Mouse (Mus musculus) embryonic facial prominence, embryonic 10.5 days (tissue): ENCODE data around the gene Ulk4. TPM values are rescaled to one million over a fixed set of nuclear protein-coding genes. Genes with fewer than 3 reads are reported as not detected.

Experiments used
- DNase-seq: peaks from one replicate; pipeline ENCODE4 v3.0.0-alpha.2; 2017; ENCODE audit warnings: low spot score
- H3K27ac ChIP-seq: fragments of 300-500 bp; sonication (generic); replicated peaks from 2 replicates; pipeline ENCODE4 v1.5.1; 2016; ENCODE audit warnings: mild to moderate bottlenecking
- H3K27me3 ChIP-seq: fragments of 300-500 bp; sonication (generic); replicated peaks from 2 replicates; pipeline ENCODE4 v1.6.1; 2016; ENCODE audit warnings: low read depth, mild to moderate bottlenecking; ENCODE audit not compliant: poor library complexity, severe bottlenecking
- H3K36me3 ChIP-seq: fragments of 300-500 bp; sonication (generic); replicated peaks from 2 replicates; pipeline ENCODE4 v1.6.1; 2016; ENCODE audit warnings: mild to moderate bottlenecking, moderate library complexity
- H3K4me1 ChIP-seq: fragments of 300-500 bp; sonication (generic); 2 replicates; pipeline ENCODE4 v1.6.1; 2016
- H3K4me3 ChIP-seq: fragments of 300-500 bp; sonication (generic); 2 replicates; pipeline ENCODE4 v1.5.1; 2016; ENCODE audit warnings: mild to moderate bottlenecking, moderate library complexity
- H3K9me3 ChIP-seq: fragments of 300-500 bp; sonication (generic); 2 replicates; pipeline ENCODE4 v1.6.1; 2016; ENCODE audit warnings: mild to moderate bottlenecking
- WGBS: fragments of 180-500 bp; shearing (Covaris S2); methylation state at CpG from one replicate; pipeline ENCODE4 v1.1.7; 2016; 5-methylcytosine and 5-hydroxymethylcytosine counted together
- polyA plus RNA-seq: library from polyadenylated mRNA; unstranded; fragments of >200 nt; fragmentation: Nextera tagmentation; extraction: Ambion mirVana; gene quantifications from 2 replicates; pipeline ENCODE4 v1.2.1, GENCODE M21; 2016

Gene Ulk4
- polyA plus RNA-seq, 1 experiment from 2014 or later = 140 TPM

GRCm38 (mm10) chr9:121311846-121312236 lies 34.8 kb upstream of the Ulk4 start:
- Histone ChIP-seq H3K36me3 (0 out of 2 replicates have a peak, but pooled peaks cover 2% of the 10 kb centered on the region), H3K27me3 (0 out of 2 replicates have a peak, but pooled peaks cover 5% of the 10 kb centered on the region), H3K4me1 (peaks cover 63% of the 10 kb centered on the region), H3K9me3 (no peaks in the 10 kb centered on the region), H3K4me3 (no peak overlapping the region), H3K27ac (peak overlapping the region; percentile 77)
- WGBS = 84% methylated on average over 6 of the region's 6 CpGs
- no peak for DNase-seq

- no peak overlapping the region for H3K27ac ChIP-seq
- no peak for DNase-seq
- peaks cover 61% of the 10 kb centered on the region for H3K4me1 ChIP-seq
- no peak overlapping the region for H3K4me3 ChIP-seq
- H3K36me3 ChIP-seq = 0 out of 2 replicates have a peak, but pooled peaks cover 2% of the 10 kb centered on the region
- 0 out of 2 replicates have a peak, but pooled peaks cover 1% of the 10 kb centered on the region for H3K27me3 ChIP-seq
- no peaks in the 10 kb centered on the region for H3K9me3 ChIP-seq
- 83% methylated on average over 7 of the region's 7 CpGs for whole genome bisulfite sequencing
Observed at GRCm38 (mm10) chr9:121310501-121310900, 33.5 kb upstream of the Ulk4 start.

- Histone ChIP-seq H3K4me3 (no peak overlapping the region), H3K27ac (peak overlapping the region; percentile 12; the same call in 1 of the 2 replicates), H3K36me3 (0 out of 2 replicates have a peak, but pooled peaks cover 2% of the 10 kb centered on the region), H3K4me1 (peaks cover 52% of the 10 kb centered on the region), H3K27me3 (no peaks in the 10 kb centered on the region), H3K9me3 (no peaks in the 10 kb centered on the region)
- no peak for DNase-seq
- 40% methylated on average over 4 of the region's 4 CpGs for WGBS
Observed at GRCm38 (mm10) chr9:121309287-121309686, 32.3 kb upstream of the Ulk4 start.

GRCm38 (mm10) chr9:121305456-121305855 lies 28.5 kb upstream of the Ulk4 start:
- H3K4me1 ChIP-seq = peaks cover 54% of the 10 kb centered on the region

GRCm38 (mm10) chr9:121304520-121304919 lies 27.5 kb upstream of the Ulk4 start:
- DNase-seq = no peak
- 82% methylated on average over 10 of the region's 10 CpGs for WGBS
- H3K36me3 ChIP-seq = 0 out of 2 replicates have a peak, but pooled peaks cover 2% of the 10 kb centered on the region
- H3K4me1 ChIP-seq = peaks cover 61% of the 10 kb centered on the region
- H3K27me3 ChIP-seq = no peaks in the 10 kb centered on the region
- H3K9me3 ChIP-seq = no peaks in the 10 kb centered on the region
- H3K27ac ChIP-seq = no peak overlapping the region
- H3K4me3 ChIP-seq = no peak overlapping the region

More at GRCm38 (mm10) chr9:121305456-121305855, 28.5 kb upstream of the Ulk4 start:
- Histone ChIP-seq H3K27ac (no peak overlapping the region), H3K4me3 (no peak overlapping the region), H3K36me3 (0 out of 2 replicates have a peak, but pooled peaks cover 2% of the 10 kb centered on the region), H3K9me3 (no peaks in the 10 kb centered on the region), H3K27me3 (no peaks in the 10 kb centered on the region)
- no peak for DNase-seq
- 95% methylated on average over 4 of the region's 4 CpGs for WGBS

GRCm38 (mm10) chr9:121303748-121304147 lies 26.8 kb upstream of the Ulk4 start:
- no peak for DNase-seq
- Histone ChIP-seq H3K36me3 (0 out of 2 replicates have a peak, but pooled peaks cover 2% of the 10 kb centered on the region), H3K9me3 (no peaks in the 10 kb centered on the region), H3K27ac (peak overlapping the region; percentile 57; the same call in 1 of the 2 replicates), H3K4me1 (peaks cover 62% of the 10 kb centered on the region), H3K27me3 (peaks cover 2% of the 10 kb centered on the region; the same call in 1 of the 2 replicates), H3K4me3 (no peak overlapping the region)
- WGBS = 34% methylated on average over 9 of the region's 9 CpGs

GRCm38 (mm10) chr9:121303086-121303485 lies 26.1 kb upstream of the Ulk4 start:
- peaks cover 7% of the 10 kb centered on the region for H3K27me3 ChIP-seq
- no peak overlapping the region for H3K4me3 ChIP-seq
- no peak for DNase-seq
- no peaks in the 10 kb centered on the region for H3K9me3 ChIP-seq
- WGBS = 73% methylated on average over 6 of the region's 6 CpGs
- H3K36me3 ChIP-seq = 0 out of 2 replicates have a peak, but pooled peaks cover 2% of the 10 kb centered on the region
- peak overlapping the region; percentile 57; the same call in 1 of the 2 replicates for H3K27ac ChIP-seq
- H3K4me1 ChIP-seq = peaks cover 69% of the 10 kb centered on the region

GRCm38 (mm10) chr9:121302543-121302942 lies 25.5 kb upstream of the Ulk4 start:
- 0 out of 2 replicates have a peak, but pooled peaks cover 2% of the 10 kb centered on the region for H3K36me3 ChIP-seq
- peaks cover 7% of the 10 kb centered on the region for H3K27me3 ChIP-seq
- DNase-seq = no peak
- H3K4me3 ChIP-seq = no peak overlapping the region
- H3K9me3 ChIP-seq = no peaks in the 10 kb centered on the region
- WGBS = 85% methylated on average over 7 of the region's 8 CpGs
- H3K4me1 ChIP-seq = peaks cover 74% of the 10 kb centered on the region
- no peak overlapping the region for H3K27ac ChIP-seq

GRCm38 (mm10) chr9:121301041-121301920 lies 24.3 kb upstream of the Ulk4 start:
- 73% methylated on average over 22 of the region's 22 CpGs for WGBS
- Histone ChIP-seq H3K27me3 (peaks cover 17% of the 10 kb centered on the region), H3K36me3 (no peaks in the 10 kb centered on the region), H3K27ac (peak overlapping the region; percentile 59), H3K9me3 (no peaks in the 10 kb centered on the region), H3K4me3 (peak overlapping the region; percentile 11; the same call in 1 of the 2 replicates), H3K4me1 (peaks cover 74% of the 10 kb centered on the region)
- no peak for DNase-seq

GRCm38 (mm10) chr9:121299976-121300570 lies 23.1 kb upstream of the Ulk4 start:
- Histone ChIP-seq H3K9me3 (no peaks in the 10 kb centered on the region), H3K36me3 (no peaks in the 10 kb centered on the region), H3K27me3 (peaks cover 29% of the 10 kb centered on the region), H3K4me1 (peaks cover 69% of the 10 kb centered on the region), H3K27ac (peak overlapping the region; percentile 77), H3K4me3 (peak overlapping the region; percentile 96)
- WGBS = 44% methylated on average over 19 of the region's 19 CpGs
- DNase-seq = peak; percentile 35

GRCm38 (mm10) chr9:121299223-121299755 lies 22.3 kb upstream of the Ulk4 start:
- no peak for DNase-seq
- peaks cover 66% of the 10 kb centered on the region for H3K4me1 ChIP-seq
- peak overlapping the region; percentile 77 for H3K27ac ChIP-seq

GRCm38 (mm10) chr9:121298411-121299091 lies 21.6 kb upstream of the Ulk4 start:
- Histone ChIP-seq H3K27ac (peak overlapping the region; percentile 91; the same call in 1 of the 2 replicates), H3K27me3 (peaks cover 44% of the 10 kb centered on the region), H3K4me3 (peak overlapping the region; percentile 96), H3K36me3 (no peaks in the 10 kb centered on the region), H3K4me1 (peaks cover 58% of the 10 kb centered on the region), H3K9me3 (no peaks in the 10 kb centered on the region)
- WGBS = 46% methylated on average over 15 of the region's 15 CpGs
- no peak for DNase-seq

More at GRCm38 (mm10) chr9:121299223-121299755, 22.3 kb upstream of the Ulk4 start:
- no peaks in the 10 kb centered on the region for H3K9me3 ChIP-seq
- 79% methylated on average over 9 of the region's 9 CpGs for WGBS
- peak overlapping the region; percentile 96 for H3K4me3 ChIP-seq
- H3K36me3 ChIP-seq = no peaks in the 10 kb centered on the region
- H3K27me3 ChIP-seq = peaks cover 37% of the 10 kb centered on the region
